Mouse (Mus musculus): ENCODE measurements around the gene Treml2.

GRCm38 (mm10) chr17:48347287-48347686, 48.0 kb downstream of the Treml2 start:
- TF ChIP-seq CTCF (IDR thresholded peaks at IDR 0.05; ENCODE audit: control insufficient read depth, insufficient read depth, insufficient replicate concordance, low read depth, low read length) = no peak
- no peak for TF ChIP-seq POLR2A (IDR thresholded peaks at IDR 0.05; ENCODE audit: control insufficient read depth, low read depth, low read length)

Data from testis, adult 2 months (tissue).